Mouse (Mus musculus): ENCODE results near the gene Psmc1. TPM values are rescaled to one million over a fixed set of nuclear protein-coding genes. Genes with fewer than 3 reads are reported as not detected.

Gene Psmc1
- polyA plus RNA-seq, 1 experiment from 2014 or later: 191 TPM

DNA sequence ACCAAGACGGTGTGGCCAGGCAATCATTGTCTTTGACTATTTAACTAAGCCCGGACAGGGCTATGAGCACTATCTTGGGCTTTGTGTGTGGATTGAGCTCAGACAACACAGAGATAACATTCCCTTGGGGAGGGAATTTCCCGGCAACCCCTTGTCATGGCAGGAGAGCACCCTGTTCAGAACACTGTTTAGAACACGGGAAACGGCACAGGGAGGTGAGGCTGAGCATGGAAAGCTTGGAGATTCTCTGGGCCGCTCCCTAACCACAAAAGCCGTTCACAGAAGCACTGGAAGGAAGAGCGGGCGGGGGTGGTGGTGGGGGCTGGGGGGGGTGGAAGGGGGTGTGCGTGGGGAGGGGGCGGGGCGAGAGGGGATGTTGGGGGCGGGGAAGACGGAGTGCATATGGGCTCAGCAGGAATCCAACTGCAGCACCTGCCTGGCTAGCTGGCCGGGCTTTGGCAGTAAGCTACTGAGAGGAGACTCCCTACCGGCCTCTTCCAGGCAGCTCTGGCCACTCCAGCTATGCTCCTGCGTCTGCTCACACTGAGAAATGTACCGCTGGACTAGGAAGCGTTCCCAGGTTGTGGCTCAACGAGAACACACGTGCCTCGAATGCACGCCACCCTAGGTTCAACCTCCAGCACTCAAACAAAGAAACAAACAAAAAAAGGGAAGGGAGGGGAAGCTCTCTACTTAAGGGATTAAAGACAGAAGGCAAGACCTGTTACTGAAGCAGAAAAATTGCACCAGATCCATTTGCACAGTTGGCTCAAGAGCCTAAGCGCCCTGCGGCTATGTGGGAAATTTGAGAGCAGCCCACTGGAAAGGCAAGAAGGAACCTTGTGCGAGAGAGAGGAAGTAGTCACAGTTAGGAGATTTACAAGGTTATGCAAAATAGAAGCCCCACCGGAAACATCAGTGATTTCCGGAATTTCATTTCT, 58.2 kb downstream of the Psmc1 start:
- TF ChIP-seq CTCF (IDR thresholded peaks at IDR 0.05): no peak
- ChIA-PET CTCF (interaction anchor here (1.1 to 3.1 kb wide), 7 partner anchors 9 to 407 kb away, joined by 3 to 19 read pairs (median 4); no protein-coding TSS in a partner anchor), POLR2A (interaction anchor here (1.5 to 1.8 kb wide), 2 partner anchors 19 to 33 kb away, joined by 3 to 4 read pairs; no protein-coding TSS in a partner anchor)
- H3K27me3 ChIP-seq: no peaks in the 10 kb centered on the region
- DNase-seq (ENCODE audit: low read depth, low spot score): no peak
- peak; percentile 26 for ATAC-seq
- in situ Hi-C loops (cut with MboI; ENCODE audit: low pct_unique_long_range_greater_than_20kb): loop anchor here (10.0 kb wide), 3 partner anchors 317 to 437 kb away; no protein-coding TSS in a partner anchor

- ChIA-PET CTCF (no interaction called here), POLR2A (interaction anchor here (0.7 kb wide), 1 partner anchor 344 kb away, joined by 3 read pairs; no protein-coding TSS in a partner anchor)
- DNase-seq (ENCODE audit: low read depth, low spot score) (no peak), ATAC-seq (no peak)
- TF ChIP-seq CTCF (IDR thresholded peaks at IDR 0.05): no peak
- no peaks in the 10 kb centered on the region for H3K27me3 ChIP-seq
- in situ Hi-C loops (cut with MboI; ENCODE audit: low pct_unique_long_range_greater_than_20kb): no loop called here
These were observed 62.5 kb downstream of the Psmc1 start for GRCm38 (mm10) chr12:100172481-100172880.

Other genes starting within 250 kb of the Psmc1 start
- gene Efcab11, start 225.7 kb upstream of the Psmc1 start, polyA plus RNA-seq (2021): 3.1 TPM
- gene Tdp1, start 225.6 kb upstream of the Psmc1 start, polyA plus RNA-seq (2021): 17.0 TPM
- not detected for gene Kcnk13, start 145.7 kb upstream of the Psmc1 start, polyA plus RNA-seq (2021)
- 13.5 TPM for gene Nrde2, start 49.5 kb downstream of the Psmc1 start, polyA plus RNA-seq (2021)
- gene Calm1, start 89.3 kb downstream of the Psmc1 start, polyA plus RNA-seq (2021): 442 TPM